Mouse (Mus musculus) limb, embryonic 13.5 days (tissue): ENCODE measurements at regions not wholly inside any gene's neighbourhood (a gene's known extent, or its start where the extent isn't known, plus 50 kb on each side); places are given as distances from the start of the nearest gene placed in this dataset.

Experiments
- ATAC-seq: fragments of 200-750 bp; cut with Nextera tagmentation; 2 replicates; pipeline ENCODE4 v1.8.0; 2017; ENCODE audit warnings: low read depth, moderate number of reproducible peaks, moderate TSS enrichment; ENCODE audit not compliant: low FRiP score
- H3K27ac ChIP-seq: fragments of 300-500 bp; sonication (generic); 2 replicates; pipeline ENCODE4 v1.5.1; 2015; ENCODE audit warnings: inconsistent platforms, mild to moderate bottlenecking, moderate library complexity
- H3K27me3 ChIP-seq: fragments of 300-500 bp; sonication (generic); 2 replicates; pipeline ENCODE4 v1.6.1; 2015; ENCODE audit warnings: mild to moderate bottlenecking, inconsistent platforms
- H3K36me3 ChIP-seq: fragments of 300-500 bp; sonication (generic); 2 replicates; pipeline ENCODE4 v1.6.1; 2015; ENCODE audit warnings: inconsistent platforms, mild to moderate bottlenecking, moderate library complexity
- H3K4me1 ChIP-seq: fragments of 300-500 bp; sonication (generic); 2 replicates; pipeline ENCODE4 v1.6.1; 2015; ENCODE audit warnings: inconsistent platforms
- H3K4me2 ChIP-seq: fragments of 300-500 bp; sonication (generic); replicated peaks from 2 replicates; pipeline ENCODE4 v1.6.1; 2015; ENCODE audit warnings: inconsistent platforms, mild to moderate bottlenecking, moderate library complexity
- H3K4me3 ChIP-seq: fragments of 300-500 bp; sonication (generic); 2 replicates; pipeline ENCODE4 v1.5.1; 2015; ENCODE audit warnings: moderate library complexity, mild to moderate bottlenecking, inconsistent platforms
- H3K9ac ChIP-seq: fragments of 300-500 bp; sonication (generic); 2 replicates; pipeline ENCODE4 v1.6.1; 2015; ENCODE audit warnings: mild to moderate bottlenecking, inconsistent platforms
- H3K9me3 ChIP-seq: fragments of 300-500 bp; sonication (generic); 2 replicates; pipeline ENCODE4 v1.6.1; 2016; ENCODE audit warnings: inconsistent platforms
- WGBS: fragments of 180-500 bp; shearing (Covaris S2); methylation state at CpG from one replicate; pipeline ENCODE4 v1.1.7; 2015; 5-methylcytosine and 5-hydroxymethylcytosine counted together

DNA sequence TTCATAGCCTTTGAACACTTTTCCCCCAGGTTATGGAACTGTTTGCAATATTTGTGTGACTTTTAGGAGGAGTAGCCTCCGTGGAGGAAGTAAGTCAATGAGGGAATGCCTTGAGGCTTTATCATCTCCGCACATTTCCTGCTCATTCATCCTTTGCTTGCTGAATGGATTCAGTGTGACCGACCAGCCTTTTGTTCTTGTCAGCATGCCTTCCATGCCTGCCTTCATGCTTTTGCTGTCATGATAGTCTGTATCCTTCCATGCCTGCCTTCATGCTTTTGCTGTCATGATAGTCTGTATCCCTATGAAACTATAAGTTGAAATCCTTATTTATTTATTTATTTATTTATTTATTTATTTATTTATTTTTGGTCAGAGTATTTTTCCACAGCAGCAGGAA is 87.8 kb upstream of the Rorb start:
- Histone ChIP-seq H3K4me3 (no peak overlapping the region), H3K9ac (no peak overlapping the region), H3K27ac (no peak overlapping the region), H3K4me1 (no peaks in the 10 kb centered on the region), H3K4me2 (no peak overlapping the region), H3K9me3 (no peaks in the 10 kb centered on the region), H3K36me3 (no peaks in the 10 kb centered on the region), H3K27me3 (no peaks in the 10 kb centered on the region)
- ATAC-seq: no peak
- WGBS: 77% methylated on average over 3 of the region's 3 CpGs

- 22% methylated on average over 10 of the region's 10 CpGs for WGBS
- ATAC-seq: no peak
- Histone ChIP-seq H3K9me3 (no peaks in the 10 kb centered on the region), H3K36me3 (no peaks in the 10 kb centered on the region), H3K9ac (no peak overlapping the region), H3K4me3 (no peak overlapping the region), H3K27ac (no peak overlapping the region), H3K4me1 (no peaks in the 10 kb centered on the region), H3K4me2 (no peak overlapping the region), H3K27me3 (no peaks in the 10 kb centered on the region)
These were observed 83.7 kb upstream of the Rorb start for GRCm38 (mm10) chr19:19194728-19195127.

DNA sequence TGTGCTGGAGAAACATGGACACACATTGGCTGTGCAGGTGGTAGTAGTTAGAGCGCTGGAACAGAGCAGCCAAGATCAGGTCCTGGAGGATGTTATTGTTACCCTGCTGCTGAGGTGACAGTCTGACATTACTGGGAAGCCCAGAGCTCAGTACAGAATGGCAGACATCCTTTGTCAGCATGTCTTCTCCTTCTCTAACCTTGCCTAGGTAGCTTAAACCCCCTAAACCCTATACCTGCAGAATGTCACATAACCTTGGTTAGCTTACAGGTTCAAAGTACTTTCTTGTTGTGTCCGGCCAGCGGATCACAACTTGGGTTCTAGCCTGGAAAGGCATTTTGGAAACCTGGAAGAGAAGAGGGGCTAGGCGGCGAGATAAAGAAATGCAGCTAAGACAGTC is 83.3 kb upstream of the Rorb start:
- no peaks in the 10 kb centered on the region for H3K36me3 ChIP-seq
- H3K4me1 ChIP-seq: no peaks in the 10 kb centered on the region
- no peak for ATAC-seq
- H3K4me3 ChIP-seq: no peak overlapping the region
- WGBS: 55% methylated on average over 5 of the region's 5 CpGs
- no peaks in the 10 kb centered on the region for H3K27me3 ChIP-seq
- H3K27ac ChIP-seq: no peak overlapping the region
- H3K9ac ChIP-seq: no peak overlapping the region
- H3K4me2 ChIP-seq: no peak overlapping the region
- no peaks in the 10 kb centered on the region for H3K9me3 ChIP-seq

DNA sequence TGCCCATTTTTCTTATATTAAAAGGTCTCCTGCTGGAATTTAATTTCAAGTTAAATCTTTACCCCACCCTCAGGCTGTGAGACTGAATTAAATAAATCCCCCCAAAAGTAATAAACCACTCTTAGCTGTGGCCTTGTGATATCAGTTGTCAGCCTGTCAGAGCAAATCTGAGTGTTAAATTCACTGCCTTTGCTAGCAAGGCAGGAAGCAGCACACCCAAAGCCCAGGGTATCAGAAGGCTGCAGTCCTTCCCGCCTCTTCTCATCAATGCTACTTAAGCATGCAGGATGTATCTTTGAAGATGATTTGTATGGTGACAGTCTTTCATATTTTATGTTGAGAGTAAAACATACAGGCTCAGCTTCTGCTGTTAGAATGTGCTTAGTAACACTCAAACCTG is 61.8 kb upstream of the Rorb start:
- Histone ChIP-seq H3K27ac (no peak overlapping the region), H3K9ac (no peak overlapping the region), H3K27me3 (no peaks in the 10 kb centered on the region), H3K9me3 (no peaks in the 10 kb centered on the region), H3K4me3 (no peak overlapping the region), H3K4me2 (no peak overlapping the region), H3K4me1 (no peaks in the 10 kb centered on the region), H3K36me3 (no peaks in the 10 kb centered on the region)
- 72% methylated on average over 1 of the region's 1 CpGs for WGBS
- no peak for ATAC-seq

DNA sequence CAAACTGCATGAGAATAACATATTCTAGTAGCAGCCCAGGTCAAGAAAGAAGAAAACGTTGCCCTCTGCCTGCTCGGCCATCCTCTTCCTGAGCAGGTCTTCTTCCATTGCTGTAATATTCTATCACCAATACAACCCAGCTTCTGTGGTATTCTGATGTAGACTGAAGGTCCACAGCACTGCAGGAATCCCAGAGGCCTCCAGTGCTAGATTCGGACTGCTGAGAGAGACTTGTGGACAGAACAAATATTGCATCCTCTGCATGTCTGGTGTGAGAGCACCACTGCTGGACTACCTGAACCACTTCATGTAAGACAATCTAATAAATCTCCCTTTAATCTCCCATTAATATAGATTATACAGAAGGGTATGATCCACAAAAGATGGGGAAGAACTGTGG is 59.8 kb upstream of the Rorb start:
- Histone ChIP-seq H3K36me3 (no peaks in the 10 kb centered on the region), H3K27ac (no peak overlapping the region), H3K9me3 (no peaks in the 10 kb centered on the region), H3K4me2 (no peak overlapping the region), H3K4me1 (no peaks in the 10 kb centered on the region), H3K9ac (no peak overlapping the region), H3K4me3 (no peak overlapping the region), H3K27me3 (no peaks in the 10 kb centered on the region)
- no peak for ATAC-seq
- WGBS: 81% methylated on average over 3 of the region's 3 CpGs
